Comparison of ENCODE assay signal across 9 mouse cellular contexts in genomic region chr15:103482488-103482887, GRCm38 (mm10). TPM values are rescaled to one million over a fixed set of nuclear protein-coding genes. Genes with fewer than 3 reads are reported as not detected.
DNase-seq lines count a peak whose midpoint lies in the region; ATAC-seq lines count a peak whose summit lies in the region.
"Had no signal": no experiment of that assay in that cellular context is flagged by ENCODE, and none has a peak within 500 bp of the region (broad histone marks: within the 10 kb centered on the region; RNA-seq: fewer than 3 reads in every experiment).

No protein-coding gene starts in this region.

- H3K27me3 ChIP-seq in neural tube, embryonic 15.5 days (replicated peaks): no peaks in the 10 kb centered on the region
- no peaks in the 10 kb centered on the region for H3K27me3 ChIP-seq in hindbrain, embryonic 13.5 days
- H3K27me3 ChIP-seq in neural tube, embryonic 14.5 days (ENCODE audit: control insufficient read depth, insufficient read depth, low read length): no peaks in the 10 kb centered on the region
- H3K27me3 ChIP-seq in liver, embryonic 12.5 days (replicated peaks): no peaks in the 10 kb centered on the region
- H3K27me3 ChIP-seq: embryonic facial prominence, embryonic 12.5 days had no signal

- H3K9ac ChIP-seq in neural tube, embryonic 15.5 days (replicated peaks): no peak overlapping the region
- no peak overlapping the region for H3K9ac ChIP-seq in hindbrain, embryonic 13.5 days
- H3K9ac ChIP-seq in neural tube, embryonic 14.5 days (replicated peaks; ENCODE audit: low read depth, low read length): no peak overlapping the region
- H3K9ac ChIP-seq in liver, embryonic 12.5 days: no peak overlapping the region
- H3K9ac ChIP-seq: embryonic facial prominence, embryonic 12.5 days had no signal

- no peaks in the 10 kb centered on the region for H3K36me3 ChIP-seq in neural tube, embryonic 15.5 days
- H3K36me3 ChIP-seq in hindbrain, embryonic 13.5 days: no peaks in the 10 kb centered on the region
- no peaks in the 10 kb centered on the region for H3K36me3 ChIP-seq in neural tube, embryonic 14.5 days (ENCODE audit: control insufficient read depth, insufficient read depth, low read length)
- H3K36me3 ChIP-seq in liver, embryonic 12.5 days: no peaks in the 10 kb centered on the region
- H3K36me3 ChIP-seq: embryonic facial prominence, embryonic 12.5 days had no signal

- H3K4me1 ChIP-seq in neural tube, embryonic 15.5 days: peaks cover 6% of the 10 kb centered on the region
- H3K4me1 ChIP-seq in hindbrain, embryonic 13.5 days (replicated peaks): peaks cover 12% of the 10 kb centered on the region
- peaks cover 5% of the 10 kb centered on the region; the same call in 1 of the 2 replicates for H3K4me1 ChIP-seq in neural tube, embryonic 14.5 days (ENCODE audit: control insufficient read depth, insufficient read depth, low read length)
- no peaks in the 10 kb centered on the region for H3K4me1 ChIP-seq in liver, embryonic 12.5 days
- H3K4me1 ChIP-seq: embryonic facial prominence, embryonic 12.5 days had no signal

- no peak overlapping the region for H3K27ac ChIP-seq in neural tube, embryonic 15.5 days (replicated peaks)
- no peak overlapping the region for H3K27ac ChIP-seq in hindbrain, embryonic 13.5 days
- H3K27ac ChIP-seq in neural tube, embryonic 14.5 days (ENCODE audit: low read depth, low read length): no peak overlapping the region
- H3K27ac ChIP-seq in liver, embryonic 12.5 days: no peak overlapping the region
- H3K27ac ChIP-seq: embryonic facial prominence, embryonic 12.5 days had no signal

- peak; percentile 84 to 86 for DNase-seq in cerebellum, postnatal 10 days
- DNase-seq in neural tube, embryonic 10.5 days (ENCODE audit: extremely low spot score, low spot score): peak; percentile 45

- H3K9me3 ChIP-seq in neural tube, embryonic 15.5 days (replicated peaks): no peaks in the 10 kb centered on the region
- H3K9me3 ChIP-seq in hindbrain, embryonic 13.5 days: no peaks in the 10 kb centered on the region
- no peaks in the 10 kb centered on the region for H3K9me3 ChIP-seq in neural tube, embryonic 14.5 days (ENCODE audit: control insufficient read depth, low read length)
- no peaks in the 10 kb centered on the region for H3K9me3 ChIP-seq in liver, embryonic 12.5 days (replicated peaks)
- H3K9me3 ChIP-seq: embryonic facial prominence, embryonic 12.5 days had no signal

- WGBS in neural tube, embryonic 15.5 days: 0% methylated on average over 1 of the region's 1 CpGs
- 0% methylated on average over 1 of the region's 1 CpGs for WGBS in hindbrain, embryonic 13.5 days
- WGBS in neural tube, embryonic 14.5 days: 0% methylated on average over 1 of the region's 1 CpGs
- 7% methylated on average over 1 of the region's 1 CpGs for WGBS in liver, embryonic 12.5 days (ENCODE audit: insufficient replicate concordance)

- no peak overlapping the region for H3K4me3 ChIP-seq in neural tube, embryonic 15.5 days (replicated peaks)
- H3K4me3 ChIP-seq in hindbrain, embryonic 13.5 days: no peak overlapping the region
- H3K4me3 ChIP-seq in neural tube, embryonic 14.5 days (ENCODE audit: low read depth, low read length): no peak overlapping the region
- H3K4me3 ChIP-seq in liver, embryonic 12.5 days: no peak overlapping the region
- H3K4me3 ChIP-seq: embryonic facial prominence, embryonic 12.5 days had no signal

- no peak for ATAC-seq in cerebellum, adult (ENCODE audit: insufficient number of reproducible peaks, low FRiP score, low TSS enrichment)
- no peak; the same call in 1 of the 2 replicates for ATAC-seq in neural tube, embryonic 15.5 days (ENCODE audit: low FRiP score)
- peak; percentile 59; the same call in 1 of the 2 replicates for ATAC-seq in hindbrain, embryonic 13.5 days (ENCODE audit: low FRiP score)
- ATAC-seq in neural tube, embryonic 14.5 days (ENCODE audit: low read depth): peak; percentile 87; the same call in 1 of the 2 replicates
- no peak for ATAC-seq in frontal cortex, adult (ENCODE audit: low TSS enrichment)
- no peak for ATAC-seq in liver, embryonic 12.5 days

- H3K4me2 ChIP-seq in neural tube, embryonic 15.5 days: no peak overlapping the region
- H3K4me2 ChIP-seq in hindbrain, embryonic 13.5 days: no peak overlapping the region
- H3K4me2 ChIP-seq in neural tube, embryonic 14.5 days (ENCODE audit: low read depth, low read length): no peak overlapping the region
- H3K4me2 ChIP-seq in liver, embryonic 12.5 days: no peak overlapping the region
- H3K4me2 ChIP-seq: embryonic facial prominence, embryonic 12.5 days had no signal

RNA-seq across cellular contexts. Expression of gene Pde1b, which starts 20.3 kb away (rescaled TPM):
- 77.9 and 89.8 TPM in 2 replicates for polyA plus RNA-seq in neural tube, embryonic 15.5 days (2015; fragmentation: Nextera tagmentation; extraction: Ambion mirVana)
- 81.6 and 84.0 TPM in 2 replicates for polyA plus RNA-seq in hindbrain, embryonic 13.5 days (2015; fragmentation: Nextera tagmentation; extraction: Ambion mirVana)
- 99.0 and 99.6 TPM in 2 replicates for polyA plus RNA-seq in neural tube, embryonic 14.5 days (2014; fragmentation: Nextera tagmentation; extraction: Ambion mirVana)
- 0.30 and 0.36 TPM in 2 replicates for polyA plus RNA-seq in liver, embryonic 12.5 days (2016; fragmentation: Nextera tagmentation; extraction: Ambion mirVana)

RNA-seq across cellular contexts. Expression of gene Nckap1l, which starts 28.9 kb away (rescaled TPM):
- 1.9 and 5.6 TPM in 2 replicates for polyA plus RNA-seq in neural tube, embryonic 15.5 days (2015; fragmentation: Nextera tagmentation; extraction: Ambion mirVana)
- 1.7 and 2.3 TPM in 2 replicates for polyA plus RNA-seq in hindbrain, embryonic 13.5 days (2015; fragmentation: Nextera tagmentation; extraction: Ambion mirVana)
- 1.5 and 2.0 TPM in 2 replicates for polyA plus RNA-seq in neural tube, embryonic 14.5 days (2014; fragmentation: Nextera tagmentation; extraction: Ambion mirVana)
- polyA plus RNA-seq in liver, embryonic 12.5 days (2016; fragmentation: Nextera tagmentation; extraction: Ambion mirVana): 7.8 and 9.1 TPM in 2 replicates

RNA-seq across cellular contexts. Expression of gene Gtsf2, which starts 34.2 kb away (rescaled TPM):
- not detected in 2 replicates for polyA plus RNA-seq in neural tube, embryonic 15.5 days (2015; fragmentation: Nextera tagmentation; extraction: Ambion mirVana)
- not detected in 2 replicates for polyA plus RNA-seq in hindbrain, embryonic 13.5 days (2015; fragmentation: Nextera tagmentation; extraction: Ambion mirVana)
- not detected in 2 replicates for polyA plus RNA-seq in neural tube, embryonic 14.5 days (2014; fragmentation: Nextera tagmentation; extraction: Ambion mirVana)
- not detected in 2 replicates for polyA plus RNA-seq in liver, embryonic 12.5 days (2016; fragmentation: Nextera tagmentation; extraction: Ambion mirVana)
- polyA plus RNA-seq: embryonic facial prominence, embryonic 12.5 days had no signal

RNA-seq across cellular contexts. Expression of gene Gtsf1, which starts 52.2 kb away (rescaled TPM):
- not detected in 2 replicates for polyA plus RNA-seq in neural tube, embryonic 15.5 days (2015; fragmentation: Nextera tagmentation; extraction: Ambion mirVana)
- polyA plus RNA-seq in hindbrain, embryonic 13.5 days (2015; fragmentation: Nextera tagmentation; extraction: Ambion mirVana): not detected in 2 replicates
- not detected in 2 replicates for polyA plus RNA-seq in neural tube, embryonic 14.5 days (2014; fragmentation: Nextera tagmentation; extraction: Ambion mirVana)
- not detected in 2 replicates for polyA plus RNA-seq in liver, embryonic 12.5 days (2016; fragmentation: Nextera tagmentation; extraction: Ambion mirVana)
- polyA plus RNA-seq: embryonic facial prominence, embryonic 12.5 days had no signal

RNA-seq across cellular contexts. Expression of gene Ppp1r1a, which starts 55.3 kb away (rescaled TPM):
- polyA plus RNA-seq in neural tube, embryonic 15.5 days (2015; fragmentation: Nextera tagmentation; extraction: Ambion mirVana): 94.4 and 118 TPM in 2 replicates
- polyA plus RNA-seq in hindbrain, embryonic 13.5 days (2015; fragmentation: Nextera tagmentation; extraction: Ambion mirVana): 99.2 and 101 TPM in 2 replicates
- polyA plus RNA-seq in neural tube, embryonic 14.5 days (2014; fragmentation: Nextera tagmentation; extraction: Ambion mirVana): 98.6 and 110 TPM in 2 replicates
- polyA plus RNA-seq in liver, embryonic 12.5 days (2016; fragmentation: Nextera tagmentation; extraction: Ambion mirVana): 0.56 and 0.67 TPM in 2 replicates

Comparison
In these comparisons a context has a peak if more than half of its experiments do, and no peak if none do; other contexts are left out.
1. ATAC-seq: peak in hindbrain, embryonic 13.5 days (single experiment) and neural tube, embryonic 14.5 days (single experiment); none in cerebellum, adult (single experiment), neural tube, embryonic 15.5 days (single experiment), frontal cortex, adult (single experiment) and liver, embryonic 12.5 days (single experiment).
2. RNA of gene Pde1b, which starts 20.3 kb away (polyA plus RNA-seq): 99.0 to 99.6 TPM in neural tube, embryonic 14.5 days, 77.9 to 89.8 TPM in neural tube, embryonic 15.5 days and 81.6 to 84.0 TPM in hindbrain, embryonic 13.5 days; 0.30 to 0.36 TPM in liver, embryonic 12.5 days; every median in the first group is over 10 times any median in the second.